Mouse (Mus musculus) spleen, postnatal 0 days (tissue): ENCODE results near the gene Vmn1r11. TPM values are rescaled to one million over a fixed set of nuclear protein-coding genes. Genes with fewer than 3 reads are reported as not detected.

Experiments used
- polyA plus RNA-seq: library from polyadenylated mRNA; unstranded; fragments of >200 nt; fragmentation: Nextera tagmentation; extraction: Ambion mirVana; gene quantifications from 2 replicates; pipeline ENCODE4 v1.2.1, GENCODE M21; 2015

Vmn1r11 gene
- polyA plus RNA-seq, result not detected in 2 replicates

DNA sequence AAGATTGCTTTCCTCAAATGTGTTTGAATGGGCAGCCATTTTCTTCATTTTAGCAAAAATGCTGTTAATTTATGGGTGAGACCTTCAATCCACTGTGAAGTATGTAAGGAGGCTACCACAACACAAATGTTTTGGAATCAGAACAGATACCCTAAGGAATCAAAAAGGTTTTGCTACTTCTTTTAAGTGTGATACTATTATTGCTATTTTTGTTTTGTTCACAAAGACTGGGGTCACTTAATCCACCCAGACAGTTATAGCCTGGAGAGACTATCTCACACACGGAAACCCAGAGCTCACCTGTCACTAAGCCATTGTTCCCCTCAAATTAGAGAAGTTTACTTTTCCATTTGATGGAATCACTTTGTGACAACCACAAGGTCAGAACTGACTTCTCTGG, at the start of gene Vmn1r11:
Gene Vmn1r11, plus strand, starts transcription at position 301 of the 400 bp plus-strand sequence.

DNA sequence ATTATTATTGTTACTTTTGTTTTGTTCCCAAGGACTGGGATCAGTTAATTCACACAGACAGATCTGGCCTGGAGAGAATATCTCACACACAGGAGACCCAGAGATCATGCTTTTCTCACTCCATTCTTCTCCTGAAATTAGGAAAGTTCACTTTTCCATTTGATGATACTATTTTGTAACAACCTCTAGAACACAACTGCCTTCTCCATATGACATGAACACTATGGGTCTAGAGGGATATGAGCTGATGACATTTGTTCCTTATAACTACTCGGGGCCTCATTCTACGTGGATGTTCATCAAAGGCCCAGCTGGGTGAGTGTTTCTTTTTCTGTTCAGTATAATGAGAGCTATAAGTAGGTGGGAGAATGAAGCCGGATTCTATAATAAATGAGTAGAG, 24.1 kb upstream of the Vmn1r11 start, which contains the start of gene Vmn1r10:
Gene Vmn1r10, plus strand, starts transcription at position 301 of the 400 bp plus-strand sequence.

DNA sequence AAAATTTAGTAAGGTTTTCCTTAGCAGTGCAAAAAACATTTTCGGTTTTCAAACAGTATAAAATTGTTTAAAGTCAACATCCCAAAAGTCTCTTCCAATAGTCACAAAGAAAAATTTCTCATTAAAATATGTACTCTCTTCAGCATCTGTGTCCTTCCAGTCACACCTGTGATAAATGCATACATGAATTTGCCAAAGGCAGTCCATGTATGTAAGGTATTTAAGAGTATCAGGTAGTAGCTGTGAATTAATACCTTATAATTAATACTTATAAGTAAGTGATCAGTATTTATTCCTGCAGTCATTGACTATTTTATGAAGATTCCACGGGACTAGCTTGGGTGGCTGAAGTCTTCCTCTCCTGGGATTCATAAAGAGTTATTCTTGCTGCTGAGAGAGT, 23.4 kb downstream of the Vmn1r11 start, which contains the start of gene Vmn1r12:
Gene Vmn1r12, plus strand, starts transcription at position 301 of the 400 bp plus-strand sequence.

Other genes with a start within 250 kb of the Vmn1r11 start
- gene Nt5c3, start 209.5 kb upstream of the Vmn1r11 start, polyA plus RNA-seq, result 214 and 265 TPM in 2 replicates
- gene Vmn1r4, start 209.4 kb upstream of the Vmn1r11 start, polyA plus RNA-seq, result 0.38 and 0.41 TPM in 2 replicates
- 0.05 TPM in 1 of 2 replicates, not detected in the other for gene Vmn1r5, start 163.2 kb upstream of the Vmn1r11 start, polyA plus RNA-seq
- not detected in 2 replicates for gene Vmn1r6, start 136.2 kb upstream of the Vmn1r11 start, polyA plus RNA-seq
- not detected in 2 replicates for gene Vmn1r7, start 108.1 kb upstream of the Vmn1r11 start, polyA plus RNA-seq
- not detected in 2 replicates for gene Vmn1r8, start 101.2 kb upstream of the Vmn1r11 start, polyA plus RNA-seq
- gene Vmn1r9, start 66.7 kb upstream of the Vmn1r11 start, polyA plus RNA-seq, result 0.02 TPM in 1 of 2 replicates, not detected in the other
- gene Vmn1r10, start 24.0 kb upstream of the Vmn1r11 start, polyA plus RNA-seq, result not detected in 2 replicates
- not detected in 2 replicates for gene Vmn1r12, start 23.5 kb downstream of the Vmn1r11 start, polyA plus RNA-seq
- gene Vmn1r13, start 69.8 kb downstream of the Vmn1r11 start, polyA plus RNA-seq, result not detected in 2 replicates
- gene Vmn1r14, start 98.2 kb downstream of the Vmn1r11 start, polyA plus RNA-seq, result not detected in 2 replicates
- not detected in 2 replicates for gene Vmn1r15, start 124.5 kb downstream of the Vmn1r11 start, polyA plus RNA-seq
- not detected in 2 replicates for gene Vmn1r16, start 196.0 kb downstream of the Vmn1r11 start, polyA plus RNA-seq
- not detected in 2 replicates for gene Vmn1r17, start 230.3 kb downstream of the Vmn1r11 start, polyA plus RNA-seq